Mouse (Mus musculus) activated CD4-positive, CD25-positive, alpha-beta regulatory T cell, adult 9 weeks (primary cell): ENCODE measurements around the gene Acy3. TPM values are rescaled to one million over a fixed set of nuclear protein-coding genes. Genes with fewer than 3 reads are reported as not detected.

Experiments used
- polyA plus RNA-seq: library from polyadenylated mRNA; unstranded; fragments of 100-300 nt; shearing (Covaris generic); gene quantifications from one replicate; pipeline ENCODE4 v1.2.1, GENCODE M21; 2017

The Acy3 gene
- 0.40 TPM for polyA plus RNA-seq

GRCm38 (mm10) chr19:3986334-3986733 is at the start of gene Acy3:
Acy3 (plus strand) TSS chr19:3986570.

GRCm38 (mm10) chr19:3958470-3958869 is 27.9 kb upstream of the Acy3 start, which contains the start of gene Aldh3b3:
Aldh3b3 (plus strand) TSS chr19:3958645.

GRCm38 (mm10) chr19:3972229-3972628 is 14.1 kb upstream of the Acy3 start, which contains the start of gene Aldh3b2:
Aldh3b2 (plus strand) TSS chr19:3972328.

DNA sequence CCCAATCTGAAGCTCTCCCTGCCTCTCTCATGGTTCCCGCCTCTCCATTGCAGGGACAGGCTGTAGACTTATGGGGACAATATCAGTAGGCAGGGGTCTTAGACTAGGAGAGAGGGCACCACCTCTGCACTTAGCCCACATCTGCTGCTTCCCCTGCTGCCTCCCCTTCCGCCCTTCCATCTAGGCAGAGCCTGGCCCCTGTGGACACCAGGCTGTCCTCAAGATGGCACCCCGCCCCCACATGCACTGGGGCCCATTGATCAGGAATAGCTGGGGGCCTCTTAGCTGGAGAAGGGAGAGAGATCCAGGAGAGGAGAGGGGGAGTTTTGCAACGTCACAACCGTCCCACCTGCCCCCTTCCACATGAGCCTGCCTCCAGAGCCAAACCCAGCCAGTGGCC is 6.0 kb downstream of the Acy3 start, which contains the start of gene Tbx10:
Gene Tbx10 (plus strand): TSS at position 337 of the 400 bp plus-strand sequence.

GRCm38 (mm10) chr19:4000119-4000900 is 13.9 kb downstream of the Acy3 start, which contains the start of the genes Nudt8 and Gm49405:
Nudt8 (plus strand) TSS chr19:4000580.
Gm49405 (plus strand) TSS chr19:4000626.

GRCm38 (mm10) chr19:4003112-4003511 is 16.7 kb downstream of the Acy3 start, which contains the start of gene Doc2g:
Doc2g (plus strand) TSS chr19:4003313.

GRCm38 (mm10) chr19:4012432-4013022 is 26.2 kb downstream of the Acy3 start, which contains the start of gene Ndufv1:
Ndufv1 (minus strand) TSS chr19:4012806.

GRCm38 (mm10) chr19:4037788-4038232 is 51.4 kb downstream of the Acy3 start, which contains the start of gene Gstp1:
Gstp1 (minus strand) TSS chr19:4037985.

Other genes starting within 250 kb of the Acy3 start
- 43.1 TPM for gene Kmt5b, start 219.1 kb upstream of the Acy3 start, polyA plus RNA-seq
- gene Chka, start 134.8 kb upstream of the Acy3 start, polyA plus RNA-seq, result 2.2 TPM
- gene Tcirg1, start 79.4 kb upstream of the Acy3 start, polyA plus RNA-seq, result 71.7 TPM
- gene Ndufs8, start 73.8 kb upstream of the Acy3 start, polyA plus RNA-seq, result 230 TPM
- gene Aldh3b1, start 56.8 kb upstream of the Acy3 start, polyA plus RNA-seq, result 0.75 TPM
- 58.1 TPM for gene Unc93b1, start 51.4 kb upstream of the Acy3 start, polyA plus RNA-seq
- gene Aldh3b3, start 27.9 kb upstream of the Acy3 start, polyA plus RNA-seq, result not detected
- gene Aldh3b2, start 14.2 kb upstream of the Acy3 start, polyA plus RNA-seq, result not detected
- gene Tbx10, start 6.2 kb downstream of the Acy3 start, polyA plus RNA-seq, result 0.16 TPM
- gene Nudt8, start 14.0 kb downstream of the Acy3 start, polyA plus RNA-seq, result 8.7 TPM
- gene Gm49405, start 14.1 kb downstream of the Acy3 start, polyA plus RNA-seq, result 1.8 TPM
- gene Doc2g, start 16.7 kb downstream of the Acy3 start, polyA plus RNA-seq, result 1.7 TPM
- 155 TPM for gene Ndufv1, start 26.2 kb downstream of the Acy3 start, polyA plus RNA-seq
- 631 TPM for gene Gstp1, start 51.4 kb downstream of the Acy3 start, polyA plus RNA-seq
- 3.4 TPM for gene Gstp2, start 59.5 kb downstream of the Acy3 start, polyA plus RNA-seq
- gene Gstp3, start 73.0 kb downstream of the Acy3 start, polyA plus RNA-seq, result 112 TPM
- gene Cabp2, start 95.0 kb downstream of the Acy3 start, polyA plus RNA-seq, result not detected
- gene Cdk2ap2, start 110.6 kb downstream of the Acy3 start, polyA plus RNA-seq, result 956 TPM
- 367 TPM for gene Pitpnm1, start 113.4 kb downstream of the Acy3 start, polyA plus RNA-seq
- 206 TPM for gene Aip, start 139.3 kb downstream of the Acy3 start, polyA plus RNA-seq
- gene Gpr152, start 153.2 kb downstream of the Acy3 start, polyA plus RNA-seq, result 0.07 TPM
- 0.39 TPM for gene Cabp4, start 157.5 kb downstream of the Acy3 start, polyA plus RNA-seq
- 477 TPM for gene Coro1b, start 162.0 kb downstream of the Acy3 start, polyA plus RNA-seq
- 1,844 TPM for gene Ptprcap, start 167.0 kb downstream of the Acy3 start, polyA plus RNA-seq
- 49.2 TPM for gene Rps6kb2, start 176.8 kb downstream of the Acy3 start, polyA plus RNA-seq
- 6.9 TPM for gene Carns1, start 188.9 kb downstream of the Acy3 start, polyA plus RNA-seq
- gene Tbc1d10c, start 204.7 kb downstream of the Acy3 start, polyA plus RNA-seq, result 832 TPM
- 1,230 TPM for gene Ppp1ca, start 205.5 kb downstream of the Acy3 start, polyA plus RNA-seq
- gene Rad9a, start 215.1 kb downstream of the Acy3 start, polyA plus RNA-seq, result 81.5 TPM
- 24.8 TPM for gene Clcf1, start 227.7 kb downstream of the Acy3 start, polyA plus RNA-seq
- not detected for gene AC109138.7, start 227.8 kb downstream of the Acy3 start, polyA plus RNA-seq
- gene Pold4, start 245.3 kb downstream of the Acy3 start, polyA plus RNA-seq, result 138 TPM